Mouse (Mus musculus) adrenal gland, postnatal 25 days (tissue): Measurements from ENCODE around the gene Arhgef38. TPM values are rescaled to one million over a fixed set of nuclear protein-coding genes. Genes with fewer than 3 reads are reported as not detected.
A peak's percentile ranks its signal among the peaks of the same experiment; 100 is the strongest.

Source experiments
- DNase-seq: peaks from one replicate; pipeline ENCODE4 v3.0.0; 2021; ENCODE audit warnings: mixed read lengths
- total RNA-seq: library from RNA; stranded (reverse); gene quantifications from 2 replicates; pipeline ENCODE4 v1.2.3, GENCODE M21; 2021

The Arhgef38 gene
- total RNA-seq, 1 experiment from 2014 or later: not detected

DNA sequence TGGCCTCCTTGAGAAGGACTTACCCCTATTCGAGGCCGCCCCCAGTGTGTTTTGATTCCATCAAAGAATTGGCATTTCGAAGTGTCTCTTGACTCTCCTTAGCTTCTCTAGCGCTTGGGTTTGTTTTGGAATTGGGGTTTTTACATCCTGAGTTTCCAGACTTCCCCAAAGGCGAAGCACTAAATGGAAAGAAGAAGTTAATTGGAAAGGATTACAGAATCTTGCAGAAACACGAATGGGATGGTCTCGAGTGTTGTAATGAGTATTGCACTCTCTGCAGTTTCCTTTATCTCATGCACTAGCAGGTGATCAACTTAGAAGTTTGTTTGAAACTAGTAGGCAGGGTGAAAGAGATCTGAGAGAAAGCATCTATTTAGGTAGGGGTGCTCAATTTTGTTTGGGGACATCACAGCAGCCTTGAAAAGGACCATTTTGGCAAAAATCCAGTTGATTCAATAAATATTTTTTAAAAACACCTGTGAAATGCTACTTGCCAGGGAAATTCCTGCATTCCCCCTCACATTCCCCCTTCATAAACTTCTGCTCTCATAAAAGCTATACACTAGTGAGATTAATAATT lies 142.4 kb downstream of the Arhgef38 start:
- no peak for DNase-seq

- DNase-seq: peak; percentile 88
Observed at GRCm38 (mm10) chr3:133091664-133092273, 143.0 kb downstream of the Arhgef38 start, which contains the start of the genes Ints12 and Gstcd. Ints12 (plus strand) TSS chr3:133091840. Gstcd (minus strand) TSS chr3:133092033.

- peak; percentile 49 for DNase-seq
Observed at GRCm38 (mm10) chr3:133091121-133091663, 143.6 kb downstream of the Arhgef38 start.

DNA sequence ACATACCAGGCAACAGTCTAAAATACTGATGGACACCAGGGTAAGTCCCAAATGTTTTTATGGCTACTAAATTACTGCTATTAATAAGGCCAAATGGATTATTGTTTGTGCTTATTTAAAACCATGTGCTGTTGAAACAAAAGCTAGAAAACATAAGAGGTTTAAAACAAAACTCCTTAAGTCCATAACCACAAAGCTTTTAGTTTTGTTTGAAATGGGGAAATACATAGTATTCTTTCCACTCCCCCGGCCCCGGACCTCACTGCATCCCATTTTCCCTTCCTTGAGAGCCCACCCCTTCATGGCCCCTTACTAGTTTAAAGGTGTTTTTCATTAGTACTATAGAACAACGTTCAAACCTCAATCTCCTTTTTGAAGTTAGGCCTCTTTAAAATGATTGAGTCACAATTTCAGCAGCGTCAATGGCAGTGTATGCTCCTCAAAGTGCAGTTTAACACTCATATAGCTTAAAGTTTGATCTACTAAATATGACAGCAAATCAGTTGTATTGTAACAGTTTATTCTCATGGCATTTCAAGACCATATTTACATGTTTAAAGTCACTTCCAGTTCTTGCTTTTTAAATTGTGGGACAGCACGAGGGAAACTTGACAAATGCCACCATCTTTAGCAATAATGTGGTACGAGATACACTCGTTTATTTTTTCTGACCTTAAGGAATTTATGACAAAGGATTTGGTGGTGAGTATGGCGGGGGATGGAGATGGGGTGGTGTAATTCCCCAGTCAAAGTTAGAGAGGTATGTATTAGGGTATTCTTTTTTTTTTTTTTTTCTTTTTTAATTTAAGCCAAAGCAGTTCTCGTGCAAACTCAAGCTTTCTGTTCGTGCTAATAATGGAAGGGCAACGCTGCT lies 144.3 kb downstream of the Arhgef38 start:
- DNase-seq: no peak

GRCm38 (mm10) chr3:133085858-133086257 lies 148.9 kb downstream of the Arhgef38 start:
- DNase-seq: no peak

GRCm38 (mm10) chr3:133082736-133083135 lies 152.0 kb downstream of the Arhgef38 start:
- no peak for DNase-seq

GRCm38 (mm10) chr3:133075560-133075959 lies 159.2 kb downstream of the Arhgef38 start:
- DNase-seq: no peak

Other genes starting within 250 kb of the Arhgef38 start
- 11.1 and 15.5 TPM in 2 replicates for gene Ints12, start 143.1 kb downstream of the Arhgef38 start, total RNA-seq
- gene Gstcd, start 142.9 kb downstream of the Arhgef38 start, total RNA-seq: 16.3 and 16.9 TPM in 2 replicates
- 48.7 and 53.2 TPM in 2 replicates for gene Ppa2, start 75.2 kb upstream of the Arhgef38 start, total RNA-seq